Mouse (Mus musculus) ZHBTc4 (cell line): ENCODE data around the gene Rnf215.
"Not testable (repeated sequence)": the region's sequence is repeated elsewhere in the genome, so short reads cannot be mapped to it uniquely, and the experiment has no call there.

ENCODE experiments used
- DNase-seq: peaks from one replicate; pipeline ENCODE4 v3.0.0-alpha.2; 2011; ENCODE audit warnings: low read depth, low spot score

The Rnf215 gene

DNA sequence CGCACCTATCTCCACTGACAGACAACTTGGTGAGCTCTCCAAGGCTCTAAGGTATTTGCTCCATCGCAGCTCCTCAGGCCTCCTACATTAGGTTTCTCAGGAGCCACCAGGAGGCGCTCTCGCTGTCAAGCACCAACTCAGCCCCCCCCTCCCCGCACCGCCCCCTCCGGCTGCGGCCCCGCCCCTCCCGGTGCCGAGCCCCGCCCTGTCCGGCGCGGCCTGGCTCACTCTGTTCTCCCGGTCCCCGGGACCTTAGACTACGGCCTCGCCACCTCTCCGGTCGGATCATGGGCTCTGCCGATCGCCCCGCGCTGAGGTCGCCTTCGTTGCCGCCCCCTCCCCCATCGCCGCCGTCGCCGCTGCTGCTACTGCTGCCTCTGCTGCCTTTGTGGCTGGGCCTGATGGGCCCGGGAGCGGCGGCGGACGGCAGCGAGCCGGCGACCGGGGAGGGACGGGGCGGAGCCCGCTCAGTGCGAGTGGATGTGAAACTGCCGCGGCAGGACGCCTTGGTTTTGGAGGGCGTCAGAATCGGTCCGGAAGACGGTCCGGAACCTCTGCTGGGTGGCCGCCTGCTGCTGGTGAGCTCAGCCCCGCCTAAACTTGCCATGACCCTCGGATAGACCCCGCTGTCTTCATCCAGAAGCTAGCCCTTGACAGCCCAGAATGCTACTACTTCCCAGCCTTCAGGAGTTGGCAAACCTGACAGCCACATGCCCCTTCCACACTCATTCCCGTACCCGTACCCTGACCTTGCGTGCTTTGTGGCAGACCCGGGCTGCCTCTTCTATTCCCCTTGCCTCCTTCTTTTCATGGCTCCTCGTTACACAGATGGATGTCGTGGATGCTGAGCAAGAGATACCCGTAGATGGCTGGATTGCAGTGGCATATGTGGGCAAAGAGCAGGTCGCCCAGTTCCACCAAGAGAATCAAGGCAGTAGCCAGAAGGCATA lies at the start of gene Rnf215:
Gene Rnf215, plus strand, starts transcription at position 217 of the 950 bp plus-strand sequence.
- DNase-seq: peak; percentile 94

- peak; percentile 16 for DNase-seq
Measured at GRCm38 (mm10) chr11:4086246-4086645, 48.8 kb upstream of the Rnf215 start.

DNA sequence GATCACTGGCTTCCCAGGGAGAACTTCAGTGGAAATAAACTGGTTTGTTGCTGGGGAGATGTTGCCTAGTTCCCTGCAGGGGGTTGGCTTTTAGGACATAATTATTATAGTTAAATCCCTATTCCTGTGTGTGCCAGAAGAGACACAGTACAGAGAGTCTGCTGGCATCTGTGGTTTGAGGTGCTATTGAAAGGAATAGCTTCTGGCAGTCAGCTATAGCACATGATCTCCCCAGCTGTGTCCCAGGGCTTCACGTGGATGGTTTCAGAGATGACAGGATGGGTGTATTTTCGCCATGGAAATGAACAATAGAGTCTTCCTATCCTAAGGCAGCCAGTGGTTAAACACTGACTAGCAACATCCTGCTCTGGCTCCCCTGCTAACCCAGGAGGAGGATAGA lies 47.7 kb upstream of the Rnf215 start:
- DNase-seq: no peak

- DNase-seq: peak; percentile 68
Measured at GRCm38 (mm10) chr11:4093459-4094377, 41.3 kb upstream of the Rnf215 start.

DNA sequence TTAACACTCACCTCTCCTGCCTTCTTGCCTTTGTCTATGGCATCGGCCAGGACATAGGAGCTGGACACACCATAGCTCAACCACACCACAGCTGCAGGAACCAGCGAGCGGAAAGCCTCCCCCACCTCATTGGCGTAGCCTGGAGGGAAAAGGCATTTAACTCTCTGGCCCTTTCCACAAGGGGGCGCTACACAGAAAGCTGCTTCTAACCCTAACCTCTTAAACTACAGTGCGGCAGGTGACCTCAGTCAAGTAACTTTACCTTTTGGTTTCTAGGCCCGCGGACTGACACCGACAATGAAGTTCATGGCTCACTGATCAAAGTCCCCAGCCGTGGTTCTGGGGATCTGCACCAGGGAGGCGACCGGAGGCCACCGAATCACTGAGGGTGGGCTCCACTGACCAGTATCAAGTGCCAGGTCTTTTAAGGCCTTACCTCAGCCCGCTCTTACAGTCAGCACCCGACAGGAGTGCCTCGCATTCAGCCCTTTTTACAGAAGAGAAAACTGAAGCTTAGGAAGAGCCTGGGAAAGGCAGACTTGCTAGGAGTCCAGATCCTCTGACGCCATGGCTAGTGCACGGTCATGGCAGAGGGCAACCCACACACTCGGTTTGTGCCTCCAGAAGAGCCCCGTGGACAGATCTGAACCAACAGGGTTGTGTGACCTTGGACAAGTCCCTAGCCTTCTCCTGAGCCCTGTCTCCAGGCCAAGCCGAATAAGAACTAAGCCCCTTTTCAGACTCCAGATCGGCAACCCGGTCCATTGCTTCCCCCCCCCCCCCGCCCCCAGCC lies 40.4 kb upstream of the Rnf215 start:
- DNase-seq: peak; percentile 94

DNA sequence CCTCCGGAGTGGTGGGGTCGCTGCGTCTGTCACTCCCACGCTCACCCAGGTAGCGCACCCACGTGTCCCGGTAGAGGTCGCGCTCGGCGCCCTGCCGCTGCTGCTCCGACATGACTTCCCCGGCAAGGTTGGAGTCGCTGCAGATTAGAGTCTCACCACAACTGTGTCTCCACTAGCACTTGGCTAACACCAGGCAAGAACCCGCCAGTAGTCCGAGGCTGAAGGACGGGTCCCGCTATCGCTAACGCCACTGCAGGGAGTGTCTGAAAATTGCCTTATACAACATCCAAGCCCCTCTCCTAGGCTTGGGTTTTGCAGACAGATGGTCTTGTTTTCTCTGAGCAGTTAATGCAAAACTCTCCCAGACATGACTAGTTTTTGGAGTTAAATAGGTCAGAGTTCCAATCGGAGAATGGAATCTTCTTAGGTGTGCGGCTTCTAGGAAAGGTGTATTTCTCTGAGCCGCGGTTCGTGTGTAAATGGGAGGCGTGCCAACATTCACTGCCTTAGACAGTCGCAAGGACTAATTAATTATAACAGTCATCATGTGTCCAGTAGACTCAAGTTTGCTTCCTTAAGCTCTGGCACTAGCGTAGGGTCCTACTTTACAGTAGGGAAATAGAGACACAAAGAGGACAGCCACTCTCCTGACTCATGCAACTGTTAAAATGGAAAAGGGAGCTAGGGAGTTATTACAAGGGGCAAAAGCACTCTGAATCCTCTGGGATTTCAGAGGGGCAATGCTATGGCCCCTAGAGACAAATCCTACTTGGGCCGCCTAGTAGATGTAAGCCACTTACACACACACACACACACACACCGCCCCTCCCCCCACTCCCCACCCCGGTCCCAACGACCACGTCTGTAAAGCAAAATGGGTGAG lies 39.6 kb upstream of the Rnf215 start, which contains the start of gene Mtfp1:
Gene Mtfp1, minus strand, starts transcription at position 275 of the 883 bp plus-strand sequence.
- peak; percentile 64 for DNase-seq

DNA sequence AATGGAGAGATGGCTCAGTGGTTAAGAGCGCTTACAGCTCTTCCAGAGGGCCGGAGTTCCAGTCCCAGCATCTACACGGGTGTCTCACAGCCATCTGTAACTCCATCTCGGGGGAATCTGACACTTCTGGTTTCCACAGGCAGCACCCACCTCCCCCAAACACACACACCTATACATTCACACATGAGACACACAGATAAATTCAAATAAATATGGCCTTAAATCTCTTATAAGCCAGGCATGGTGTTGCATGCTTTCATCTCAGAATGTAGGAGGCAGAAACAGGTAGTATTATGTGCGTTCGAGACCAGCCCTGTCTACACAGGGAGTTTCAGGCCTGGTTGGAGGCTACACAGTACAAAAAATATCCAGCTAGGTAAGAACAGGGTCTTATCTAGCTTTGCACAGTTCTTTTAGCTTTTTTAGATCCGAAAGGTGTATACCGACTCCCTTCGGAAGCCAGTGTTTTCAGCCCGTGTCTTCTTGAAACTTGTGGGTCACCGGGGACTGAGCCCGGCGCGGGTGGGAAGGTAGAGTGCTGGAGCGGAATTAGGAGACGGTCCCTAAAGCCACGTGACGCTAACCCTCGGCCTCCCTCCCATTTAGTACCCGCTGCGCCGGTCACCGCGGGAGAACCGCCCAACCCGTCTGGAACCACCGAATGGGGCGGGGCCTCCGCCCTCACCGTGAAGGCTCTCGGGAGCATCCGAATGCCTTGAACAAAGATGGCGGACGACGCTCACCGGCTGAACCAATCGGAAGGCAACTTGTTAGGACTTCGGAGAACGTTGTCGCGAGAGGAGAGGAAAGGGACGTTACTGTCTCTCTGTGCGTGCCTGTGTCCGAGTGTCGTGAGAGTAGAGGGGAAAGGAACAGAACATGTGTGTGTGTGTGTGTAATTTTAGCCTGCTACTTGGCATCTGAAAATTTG lies 38.7 kb upstream of the Rnf215 start:
- peak; percentile 99 for DNase-seq

GRCm38 (mm10) chr11:4097091-4097621 lies 37.8 kb upstream of the Rnf215 start:
- DNase-seq: no peak

- no peak for DNase-seq
Measured at GRCm38 (mm10) chr11:4098120-4098519, 36.9 kb upstream of the Rnf215 start.

GRCm38 (mm10) chr11:4098816-4099215 lies 36.2 kb upstream of the Rnf215 start:
- no peak for DNase-seq

DNA sequence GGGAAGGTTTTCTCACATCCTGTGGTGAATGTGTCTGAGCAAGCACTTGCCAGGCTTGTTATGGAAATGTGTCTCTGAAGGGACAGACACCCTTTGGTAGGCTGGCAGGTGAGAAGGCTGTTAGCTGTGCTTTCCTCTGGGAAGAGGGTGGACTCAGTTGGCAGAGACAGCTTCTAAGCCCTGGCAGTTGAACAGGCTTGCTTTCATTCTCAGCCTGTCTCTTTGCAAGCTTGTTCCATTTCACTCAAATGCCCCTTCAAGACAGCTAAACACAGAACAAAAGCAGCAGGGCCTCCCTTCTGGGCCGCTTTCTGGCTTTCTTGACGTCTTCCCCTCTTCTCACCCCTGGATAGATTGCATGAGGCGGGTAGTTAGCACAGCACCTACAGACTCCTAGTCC lies 35.6 kb upstream of the Rnf215 start:
- no peak for DNase-seq

DNA sequence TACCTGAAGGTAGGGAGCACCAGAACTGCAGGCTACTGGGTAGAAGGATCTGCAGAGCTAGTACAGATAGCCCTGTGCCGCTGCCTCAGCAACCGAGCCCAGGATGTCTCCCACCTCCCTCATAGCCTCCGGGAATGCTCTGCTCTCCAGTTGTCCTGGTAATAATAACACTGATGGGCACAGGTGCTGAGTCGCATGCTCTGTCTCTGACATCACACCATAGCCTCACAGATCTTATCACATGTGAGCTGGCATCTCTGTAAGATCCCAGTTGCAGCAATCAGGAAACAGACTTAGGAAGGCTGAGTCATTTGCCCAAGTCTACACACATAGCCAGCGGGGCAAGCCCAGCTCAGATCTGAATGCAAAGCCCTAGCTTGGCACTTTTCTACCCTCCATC lies 33.2 kb upstream of the Rnf215 start:
- DNase-seq: no peak

- no peak for DNase-seq
Measured at GRCm38 (mm10) chr11:4103522-4103921, 31.5 kb upstream of the Rnf215 start.

GRCm38 (mm10) chr11:4104989-4105388 lies 30.0 kb upstream of the Rnf215 start:
- DNase-seq: no peak

DNA sequence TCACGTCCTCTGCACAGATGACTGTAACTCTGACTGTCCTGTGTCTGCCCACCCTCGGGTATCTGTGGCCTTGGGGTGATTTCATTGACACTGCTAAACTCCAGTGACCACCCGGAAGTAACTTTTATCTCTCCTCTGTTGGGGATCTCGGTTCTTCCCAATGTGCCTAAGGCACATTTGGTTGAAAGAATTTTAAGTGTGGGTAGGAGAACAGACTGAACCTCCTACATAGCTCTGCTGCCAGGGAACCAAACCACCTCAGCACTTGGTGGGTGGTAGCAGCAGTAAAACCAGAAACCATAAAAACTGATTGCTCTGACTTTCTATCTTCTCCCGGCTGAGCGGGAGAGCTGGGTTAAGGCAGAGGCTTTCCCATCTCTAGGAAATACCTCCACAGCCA lies 29.6 kb upstream of the Rnf215 start:
- DNase-seq: no peak

- DNase-seq: not testable (repeated sequence)
Measured at GRCm38 (mm10) chr11:4107901-4108300, 27.1 kb upstream of the Rnf215 start.

DNA sequence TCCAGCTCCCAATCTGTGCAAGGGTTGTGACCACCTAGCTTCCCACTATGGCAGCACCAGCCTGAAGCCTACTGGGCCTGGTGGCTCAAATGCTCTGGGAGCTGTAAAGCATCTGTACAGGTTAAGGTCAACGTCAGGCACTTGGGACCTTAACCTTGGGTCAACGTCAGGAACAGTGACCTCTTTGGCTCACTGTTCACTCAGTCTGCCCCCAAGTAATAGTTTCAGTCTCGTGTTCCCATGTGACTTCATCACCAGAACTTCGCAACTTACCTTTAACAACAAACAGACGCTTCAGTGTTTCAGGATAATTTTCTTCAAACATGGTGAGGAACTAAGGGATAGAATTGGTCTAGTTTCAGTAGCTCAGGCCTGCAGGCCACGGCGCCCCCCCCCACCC lies 26.3 kb upstream of the Rnf215 start:
- DNase-seq: no peak

- DNase-seq: no peak
Measured at GRCm38 (mm10) chr11:4112033-4112432, 23.0 kb upstream of the Rnf215 start.

DNA sequence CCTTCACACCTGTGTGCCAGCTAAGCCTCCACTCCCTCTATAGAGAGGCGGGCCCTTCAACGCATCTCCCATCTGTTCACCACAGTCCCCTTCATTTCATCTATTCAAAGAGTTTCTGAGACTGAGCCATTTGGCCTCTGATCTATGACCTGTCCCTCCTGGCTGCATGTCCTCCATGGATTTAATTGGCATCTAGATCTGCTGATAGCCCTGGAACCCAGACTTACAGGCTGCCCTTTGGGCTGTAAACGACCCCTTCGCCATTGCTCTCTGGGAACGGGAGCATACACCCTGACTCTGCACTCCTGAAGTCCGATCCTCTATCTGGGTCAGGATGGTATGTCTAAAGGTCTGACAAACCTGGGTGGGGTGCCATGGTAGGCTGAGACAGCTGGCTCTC lies 22.1 kb upstream of the Rnf215 start:
- DNase-seq: no peak
